Mouse (Mus musculus) hematopoietic stem cell, adult 5-6 weeks (primary cell): ENCODE results near the gene Llgl1. TPM values are rescaled to one million over a fixed set of nuclear protein-coding genes. Genes with fewer than 3 reads are reported as not detected.
A peak's percentile ranks its signal among the peaks of the same experiment; 100 is the strongest.

Source experiments
- ATAC-seq, 2 experiments: fragments of 125-278 bp in 1 of 2; replicated peaks in 1 of 2; 2 replicates each; pipeline ENCODE4 v1.8.0; 2016 to 2017; ENCODE audit warnings: inconsistent platforms in 2 of 2, mild to moderate bottlenecking in 2 of 2, moderate number of reproducible peaks in 2 of 2, low read depth in 1 of 2, moderate TSS enrichment in 1 of 2; ENCODE audit not compliant: low FRiP score in 2 of 2, poor library complexity in 2 of 2, severe bottlenecking in 2 of 2, insufficient read depth in 1 of 2, low TSS enrichment in 1 of 2
- total RNA-seq: library from RNA; stranded (forward); fragments of 172-1452, 232-1000 nt; gene quantifications from 2 replicates; pipeline ENCODE4 v1.2.3, GENCODE M21; 2017

Llgl1 gene
- total RNA-seq: 6.1 and 9.3 TPM in 2 replicates

DNA sequence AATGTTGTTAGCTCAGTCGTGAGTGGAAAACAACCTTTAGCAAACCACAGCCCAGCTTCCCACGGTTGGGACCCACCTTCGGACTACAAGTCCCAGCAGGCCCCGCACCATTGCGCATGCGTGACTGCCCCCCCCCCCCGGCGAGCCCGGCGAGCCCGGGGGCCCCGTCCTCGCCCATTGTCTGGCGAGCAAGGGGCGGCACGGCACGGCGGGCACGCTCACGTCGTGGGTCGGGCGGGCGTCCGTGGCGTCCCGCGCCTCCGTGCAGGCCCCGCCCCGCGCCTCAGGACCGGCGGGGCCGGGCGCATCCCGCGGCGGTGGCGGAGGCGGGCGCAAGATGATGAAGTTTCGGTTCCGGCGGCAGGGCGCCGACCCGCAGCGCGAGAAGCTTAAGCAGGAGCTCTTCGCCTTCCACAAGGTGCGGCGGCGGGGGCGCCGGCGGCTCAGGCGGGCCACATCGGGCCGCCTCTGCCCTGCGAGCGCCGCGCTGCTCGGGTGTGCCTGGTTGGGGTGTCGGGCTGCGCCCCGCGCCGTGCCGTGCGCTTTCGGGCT, at the start of gene Llgl1:
TSS of gene Llgl1 (plus strand) at position 200 of the 552 bp plus-strand sequence.
- peak; percentile 44 to 54; a peak in 3 of 4 replicates for ATAC-seq

DNA sequence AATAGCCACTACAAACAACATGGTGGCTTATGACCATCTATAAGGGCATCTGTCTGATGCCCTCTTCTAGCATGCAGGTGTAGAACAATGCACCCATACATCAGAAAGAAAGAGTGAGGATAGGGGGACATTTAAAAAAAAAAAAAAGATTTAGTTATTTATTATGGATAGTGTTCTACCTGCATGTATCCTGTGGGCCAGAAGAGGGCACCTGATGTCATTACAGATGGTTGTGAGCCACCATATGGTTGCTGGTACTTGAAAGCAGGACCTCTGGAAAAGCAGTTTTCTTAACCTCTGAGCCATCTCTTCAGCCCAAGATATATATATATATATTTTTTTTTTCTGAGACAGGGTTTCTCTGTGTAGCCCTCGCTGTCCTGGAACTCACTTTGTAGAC, 3.4 kb upstream of the Llgl1 start:
- ATAC-seq: no peak

DNA sequence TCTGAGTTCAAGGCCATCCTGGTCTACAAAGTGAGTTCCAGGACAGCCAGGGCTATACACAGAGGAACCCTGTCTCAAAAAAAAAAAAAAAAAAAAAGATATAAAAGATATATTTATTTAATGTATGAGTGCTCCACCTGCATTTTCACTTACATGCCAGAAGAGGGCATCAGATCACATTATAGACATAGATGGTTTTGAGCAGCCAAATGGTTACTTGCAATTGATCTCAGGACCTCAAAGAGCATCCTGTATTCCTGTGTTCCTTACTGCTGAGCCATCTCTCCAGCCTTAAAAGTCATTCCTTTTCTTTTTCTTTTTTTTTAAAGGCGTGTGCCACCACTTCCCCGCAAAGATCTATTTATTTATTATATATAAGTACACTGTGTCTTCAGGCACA, 2.0 kb upstream of the Llgl1 start:
- 0 out of 4 replicates have a peak, but pooled peaks of 1 of the 2 experiments have one; percentile 63 for ATAC-seq

DNA sequence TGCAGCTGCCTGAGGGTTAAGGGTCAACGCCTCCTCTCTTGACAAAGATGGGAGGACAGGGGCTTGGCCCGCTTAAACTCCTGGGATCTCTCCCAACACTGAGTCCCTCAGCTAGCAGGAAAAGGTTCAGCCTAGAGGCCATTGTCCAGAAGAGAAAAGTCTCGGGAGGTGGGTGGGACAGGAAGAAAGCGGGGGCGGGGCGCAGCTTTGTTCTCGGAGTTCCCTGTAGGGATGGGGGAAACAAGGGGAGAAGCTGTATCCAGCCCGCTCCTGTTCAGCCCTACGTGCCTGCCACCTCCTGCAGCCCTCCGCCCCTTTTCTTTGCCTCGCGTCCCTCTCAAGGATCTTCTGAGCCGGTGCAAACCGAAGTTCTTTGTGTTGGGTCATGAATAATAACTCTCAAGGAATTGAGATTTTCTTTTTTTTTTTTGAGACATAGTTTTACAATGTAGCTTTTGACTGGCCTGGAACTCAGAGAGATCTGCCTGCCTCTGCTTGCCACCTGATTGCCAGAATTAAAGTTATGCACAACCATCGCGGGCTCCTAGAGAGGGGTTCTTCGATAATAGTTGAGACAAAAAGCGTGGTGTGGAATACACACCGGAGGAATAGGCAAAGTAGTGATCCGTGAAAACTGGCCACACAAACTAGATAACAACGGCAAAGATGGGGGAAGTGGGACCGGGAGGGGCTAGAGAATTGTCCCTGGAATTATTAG, 558 bp upstream of the Llgl1 start:
- peak; percentile 7 to 12; a peak in 1 of 4 replicates for ATAC-seq

DNA sequence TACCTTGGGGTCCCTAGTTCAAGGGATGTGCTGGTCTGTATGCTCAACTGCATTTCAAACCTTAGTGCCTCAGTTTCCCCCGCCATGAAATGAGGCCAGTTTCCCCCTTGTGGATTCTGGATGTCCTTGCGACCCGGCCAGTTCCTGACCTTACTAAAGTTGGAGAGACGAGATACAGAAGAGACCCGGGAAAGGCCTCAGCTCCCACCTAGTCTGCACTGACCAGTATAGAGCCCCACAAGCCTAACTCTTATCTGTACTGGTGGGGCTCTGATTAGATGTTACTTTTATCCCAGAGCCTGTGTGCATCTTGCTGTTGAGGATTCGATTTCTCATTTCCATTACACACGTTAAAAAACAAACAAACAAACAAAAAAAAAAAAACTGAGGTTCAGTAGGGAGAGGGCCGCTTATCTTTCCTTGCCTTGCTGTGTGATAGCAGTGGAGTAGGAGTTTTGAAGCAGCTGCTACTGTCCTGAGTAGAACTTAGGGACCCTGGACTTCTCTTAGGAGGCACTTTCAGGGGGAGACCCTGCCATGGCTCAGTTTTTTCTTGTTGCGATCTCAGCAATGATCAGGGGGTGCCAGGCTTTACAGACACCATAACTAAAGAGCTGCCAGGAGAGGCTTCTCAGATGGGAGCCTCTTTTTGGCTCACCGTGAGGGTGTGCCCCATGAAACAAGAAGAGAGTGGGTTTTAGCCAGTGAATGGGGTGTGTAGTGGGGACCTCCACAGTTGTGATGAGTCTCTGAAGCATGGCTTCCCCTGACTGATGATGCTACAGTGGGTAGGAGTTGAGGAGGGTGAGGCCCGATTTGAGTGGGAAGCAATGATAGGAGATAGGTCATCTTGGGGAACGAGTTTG, 1.0 kb downstream of the Llgl1 start:
- no peak for ATAC-seq

DNA sequence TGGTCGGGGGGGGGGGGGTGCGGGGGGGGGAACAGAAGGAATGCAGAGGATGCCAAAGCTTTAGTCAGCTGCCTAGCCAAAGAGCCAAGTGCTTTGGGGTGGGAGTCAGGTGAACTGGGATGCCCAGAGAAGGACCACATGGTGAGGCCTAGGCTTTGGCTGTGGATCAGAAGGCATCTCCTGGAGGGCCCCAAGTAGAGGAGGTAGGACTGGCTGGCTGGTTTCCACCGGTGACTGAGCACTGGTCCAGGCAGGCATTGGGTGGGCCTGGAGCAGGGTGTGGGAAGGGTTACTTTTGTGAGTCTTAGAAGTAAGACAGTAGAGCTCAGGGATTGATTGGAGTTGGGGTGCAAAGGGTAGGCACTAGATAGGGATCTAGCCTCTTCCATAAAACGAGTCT, 2.1 kb downstream of the Llgl1 start:
- no peak for ATAC-seq

DNA sequence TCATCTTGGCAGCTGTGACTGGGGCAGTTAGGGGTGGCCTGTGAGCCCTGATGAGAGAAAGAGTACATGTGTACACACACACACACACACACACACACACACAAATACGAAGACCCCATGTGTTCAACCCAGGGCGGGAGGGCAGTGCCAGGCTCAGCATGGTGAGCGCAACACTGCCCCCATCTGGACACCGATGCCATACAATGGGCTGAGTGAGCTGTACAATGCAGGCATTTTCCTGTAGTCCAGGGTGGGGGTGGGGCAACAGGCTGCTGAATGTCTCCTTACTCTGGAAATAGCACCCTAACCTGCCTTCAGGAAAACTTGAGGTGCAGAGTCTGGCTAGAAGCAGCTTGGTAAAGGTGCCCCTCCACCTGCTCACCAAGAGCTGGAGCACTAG, 3.6 kb downstream of the Llgl1 start:
- ATAC-seq: peak; percentile 51 to 60; a peak in 3 of 4 replicates

DNA sequence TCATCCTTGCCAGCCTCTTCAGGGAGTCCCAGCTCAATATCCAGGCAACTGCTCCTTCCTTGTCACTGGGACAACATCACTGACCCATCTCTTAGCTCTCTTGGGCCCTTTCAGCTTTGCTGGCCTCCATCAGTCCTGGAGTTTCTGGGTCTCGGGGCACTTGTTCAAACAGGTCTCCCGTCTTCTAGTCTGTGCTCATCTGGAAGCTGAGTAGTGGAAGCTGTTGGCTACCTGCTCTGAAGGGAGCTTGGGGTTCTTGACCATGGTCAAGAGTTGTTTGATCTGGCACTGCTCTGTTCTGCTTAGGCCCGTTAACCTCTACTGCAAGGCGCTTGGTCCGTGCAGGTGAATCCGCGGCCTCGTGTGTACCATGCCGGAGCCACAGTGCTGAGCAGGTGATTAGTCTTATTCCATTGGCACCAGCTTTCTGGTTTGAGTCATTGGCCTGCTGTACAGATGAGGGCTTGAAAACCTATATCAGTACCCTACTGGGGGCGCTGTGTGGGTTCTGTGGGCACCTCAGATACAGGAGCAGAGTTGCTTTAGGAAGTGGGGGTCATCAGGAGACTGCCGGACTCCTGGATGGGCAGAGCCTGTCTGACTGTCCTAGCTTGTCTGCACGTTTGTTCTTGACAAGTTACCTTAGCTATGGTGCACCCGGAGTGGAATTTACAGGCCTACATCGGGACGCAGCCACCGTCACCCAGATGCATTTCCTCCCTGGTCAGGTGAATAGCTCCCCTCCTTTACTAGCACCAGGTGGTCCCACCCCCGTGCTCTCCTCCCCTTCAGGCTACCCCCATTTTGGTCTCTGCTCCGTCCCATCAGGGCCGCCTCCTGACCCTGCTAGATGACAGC, 4.7 kb downstream of the Llgl1 start:
- no peak for ATAC-seq

DNA sequence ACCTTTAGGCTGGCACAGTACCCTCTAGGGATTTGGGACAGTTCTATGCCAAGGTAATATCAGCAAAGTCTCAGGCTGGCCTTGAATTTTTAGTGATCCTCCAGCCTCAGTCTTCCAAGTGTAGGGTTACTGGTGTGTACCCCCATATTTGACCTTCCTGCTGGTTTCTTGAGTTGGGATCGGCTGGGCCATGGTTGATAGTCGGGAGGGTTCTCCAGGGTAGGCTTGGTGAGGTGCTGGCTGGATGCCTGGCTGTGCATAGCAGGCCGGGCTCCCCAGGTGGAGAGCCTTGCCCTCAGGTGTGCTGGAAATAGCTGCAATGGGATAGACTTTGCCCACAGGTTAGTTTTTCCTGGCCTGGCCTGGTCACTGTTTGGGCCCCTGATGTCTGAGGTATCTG, 5.7 kb downstream of the Llgl1 start:
- ATAC-seq: no peak

DNA sequence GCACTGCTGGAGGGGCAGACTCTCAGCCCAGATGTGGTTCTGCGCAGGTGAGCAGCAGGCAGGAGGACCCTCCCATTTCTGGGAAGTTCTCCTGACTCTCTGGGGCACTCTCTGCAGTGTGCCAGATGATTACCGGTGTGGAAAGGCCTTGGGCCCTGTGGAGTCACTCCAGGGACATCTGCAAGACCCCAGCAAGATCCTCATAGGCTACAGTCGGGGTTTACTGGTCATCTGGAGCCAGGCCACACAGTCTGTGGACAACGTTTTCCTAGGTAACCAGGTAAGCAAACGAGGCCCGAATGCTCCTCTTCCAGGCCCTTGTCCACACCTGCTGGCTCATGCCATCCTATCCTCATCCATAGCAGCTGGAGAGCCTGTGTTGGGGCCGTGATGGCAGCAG, 6.6 kb downstream of the Llgl1 start:
- ATAC-seq: no peak

DNA sequence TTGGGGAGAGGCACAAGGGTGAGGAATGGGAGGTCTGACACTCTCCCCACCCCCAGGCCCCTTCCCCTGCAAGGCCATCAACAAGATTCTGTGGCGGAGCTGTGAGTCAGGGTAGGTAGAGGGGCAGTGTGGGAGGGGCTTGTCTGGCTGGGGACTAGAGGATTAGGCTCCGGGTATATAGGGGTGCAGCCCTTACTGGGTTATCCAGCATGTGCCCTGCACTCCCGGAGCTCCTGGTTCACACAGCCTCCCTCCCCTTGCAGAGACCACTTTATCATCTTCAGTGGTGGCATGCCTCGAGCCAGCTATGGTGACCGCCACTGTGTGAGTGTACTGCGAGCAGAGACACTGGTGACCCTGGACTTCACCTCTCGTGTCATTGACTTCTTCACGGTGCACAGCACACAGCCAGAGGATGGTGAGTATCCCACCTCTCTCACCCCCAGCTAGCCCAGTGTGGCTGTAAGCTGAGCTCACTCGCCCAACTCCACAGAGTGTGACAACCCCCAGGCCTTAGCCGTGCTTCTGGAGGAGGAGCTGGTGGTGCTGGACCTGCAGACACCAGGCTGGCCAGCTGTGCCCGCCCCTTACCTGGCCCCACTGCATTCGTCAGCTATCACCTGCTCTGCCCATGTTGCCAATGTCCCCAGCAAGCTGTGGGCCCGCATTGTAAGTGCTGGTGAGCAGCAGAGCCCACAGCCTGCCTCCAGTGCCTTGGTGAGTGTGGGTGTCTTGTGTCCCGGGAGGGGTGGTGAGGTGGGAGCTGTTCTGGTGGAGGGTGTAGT, 7.4 kb downstream of the Llgl1 start:
- ATAC-seq: no peak

DNA sequence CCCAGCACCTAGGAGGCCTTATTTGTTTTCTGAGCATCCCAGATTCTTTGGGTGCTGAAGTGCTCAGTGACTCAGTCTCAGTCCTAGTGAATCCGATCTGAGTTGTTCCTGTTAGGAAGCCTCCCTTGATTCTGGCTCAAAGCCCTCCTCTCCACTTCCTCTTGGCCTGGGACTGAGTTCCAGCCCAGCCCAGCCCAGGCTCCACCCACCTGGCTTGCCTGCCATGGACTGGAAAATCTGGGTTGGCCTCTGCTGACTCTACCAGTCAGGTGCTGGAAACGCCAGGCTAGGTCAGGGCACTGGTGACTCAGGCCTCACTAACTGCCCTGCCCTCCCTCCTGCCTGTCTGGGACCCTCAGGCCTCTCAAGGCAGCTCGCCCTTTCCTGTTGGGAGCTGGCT, 8.1 kb downstream of the Llgl1 start:
- ATAC-seq: no peak

DNA sequence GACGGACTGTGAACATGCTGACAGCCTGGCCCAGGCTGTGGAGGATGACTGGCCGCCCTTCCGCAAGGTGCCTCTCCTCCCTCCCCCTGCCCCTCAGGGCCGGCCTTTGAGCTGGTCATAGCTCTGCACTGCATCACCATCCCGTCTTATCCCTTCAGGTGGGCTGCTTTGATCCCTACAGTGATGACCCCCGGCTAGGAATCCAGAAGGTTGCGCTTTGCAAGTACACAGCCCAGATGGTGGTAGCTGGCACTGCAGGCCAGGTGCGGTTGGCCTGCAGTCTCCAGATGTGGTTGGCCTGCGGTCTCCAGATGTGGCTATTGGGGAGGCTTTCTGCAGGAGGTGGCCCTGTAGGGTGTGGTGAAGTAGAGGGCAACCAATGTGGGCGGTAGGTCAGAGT, 9.1 kb downstream of the Llgl1 start:
- no peak for ATAC-seq

DNA sequence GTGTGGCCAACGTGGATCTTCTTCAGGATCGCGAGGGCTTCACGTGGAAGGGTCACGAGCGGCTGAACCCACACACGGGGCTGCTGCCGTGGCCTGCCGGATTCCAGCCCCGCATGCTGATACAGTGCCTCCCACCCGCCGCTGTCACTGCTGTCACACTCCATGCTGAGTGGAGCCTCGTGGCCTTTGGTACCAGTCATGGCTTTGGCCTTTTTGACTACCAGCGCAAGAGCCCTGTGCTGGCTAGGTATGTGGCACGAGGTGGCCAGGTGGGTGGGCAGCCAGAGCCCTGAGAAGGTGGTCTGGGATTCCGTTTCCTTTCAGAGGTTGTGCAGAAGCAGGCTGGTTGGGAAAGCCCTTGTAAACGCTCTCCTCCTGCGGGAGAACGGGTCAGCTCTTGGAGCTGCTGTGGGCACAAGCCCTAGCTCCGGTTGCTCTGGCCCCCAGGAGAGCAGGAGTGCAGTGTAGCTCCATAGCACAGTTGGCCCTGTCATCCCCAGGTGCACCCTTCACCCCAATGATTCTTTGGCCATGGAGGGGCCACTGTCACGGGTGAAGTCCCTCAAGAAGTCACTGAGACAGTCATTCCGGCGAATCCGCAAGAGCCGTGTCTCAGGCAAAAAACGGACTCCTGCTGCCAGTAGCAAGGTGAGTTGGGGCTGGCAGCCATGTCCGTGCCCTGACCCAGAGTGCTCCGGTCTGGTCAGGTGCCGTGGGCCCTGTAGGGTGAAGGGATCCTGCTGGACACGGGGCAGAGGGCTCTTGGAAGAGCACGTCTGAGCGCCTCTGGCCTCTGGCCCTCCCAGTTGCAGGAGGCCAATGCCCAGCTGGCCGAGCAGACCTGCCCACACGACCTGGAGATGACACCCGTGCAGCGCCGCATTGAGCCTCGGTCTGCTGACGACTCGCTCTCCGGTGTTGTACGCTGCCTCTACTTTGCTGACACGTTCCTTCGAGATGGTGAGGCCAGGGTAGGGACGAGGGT, 10.2 kb downstream of the Llgl1 start:
- ATAC-seq: no peak

DNA sequence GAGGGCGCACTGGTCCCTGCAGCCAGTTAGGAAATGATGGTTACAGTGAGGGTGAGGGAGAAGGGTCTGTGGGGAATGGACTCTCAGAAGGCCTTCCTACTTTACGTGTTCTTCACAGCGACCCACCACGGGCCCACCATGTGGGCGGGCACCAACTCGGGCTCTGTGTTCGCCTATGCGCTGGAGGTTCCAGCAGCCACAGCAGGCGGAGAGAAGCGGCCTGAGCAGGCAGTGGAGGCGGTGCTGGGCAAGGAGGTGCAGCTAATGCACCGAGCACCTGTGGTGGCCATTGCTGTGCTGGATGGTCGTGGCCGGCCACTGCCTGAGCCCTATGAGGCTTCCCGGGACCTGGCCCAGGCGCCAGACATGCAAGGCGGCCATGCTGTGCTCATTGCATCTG, 11.7 kb downstream of the Llgl1 start:
- no peak for ATAC-seq

DNA sequence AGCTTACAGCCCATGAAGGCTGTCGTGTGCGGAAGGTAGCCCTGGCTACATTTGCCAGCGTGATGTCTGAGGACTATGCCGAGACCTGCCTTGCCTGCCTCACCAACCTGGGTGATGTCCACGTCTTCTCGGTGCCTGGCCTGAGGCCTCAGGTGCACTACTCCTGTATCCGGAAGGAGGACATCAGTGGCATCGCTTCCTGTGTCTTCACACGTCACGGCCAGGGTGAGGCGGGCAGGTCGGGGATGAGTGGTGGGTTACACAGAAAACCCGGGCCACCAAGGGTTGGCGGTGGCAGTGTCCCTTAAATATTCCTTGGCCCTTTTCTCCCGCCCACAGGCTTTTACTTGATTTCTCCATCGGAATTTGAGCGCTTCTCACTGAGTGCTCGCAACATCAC, 12.5 kb downstream of the Llgl1 start:
- ATAC-seq: no peak
